Mouse (Mus musculus) G1E (cell line): Measurements from ENCODE around the gene Prep.

Experiments used
- CTCF ChIP-seq: IDR thresholded peaks from 2 replicates; pipeline ENCODE4 v1.5.1; 2012; ENCODE audit warnings: low read depth, low read length, inconsistent platforms, mixed read lengths
- GATA1 ChIP-seq: IDR thresholded peaks from 2 replicates; pipeline ENCODE4 v1.6.1; 2012; ENCODE audit warnings: borderline replicate concordance, low read length, inconsistent platforms, mixed read lengths

DNA sequence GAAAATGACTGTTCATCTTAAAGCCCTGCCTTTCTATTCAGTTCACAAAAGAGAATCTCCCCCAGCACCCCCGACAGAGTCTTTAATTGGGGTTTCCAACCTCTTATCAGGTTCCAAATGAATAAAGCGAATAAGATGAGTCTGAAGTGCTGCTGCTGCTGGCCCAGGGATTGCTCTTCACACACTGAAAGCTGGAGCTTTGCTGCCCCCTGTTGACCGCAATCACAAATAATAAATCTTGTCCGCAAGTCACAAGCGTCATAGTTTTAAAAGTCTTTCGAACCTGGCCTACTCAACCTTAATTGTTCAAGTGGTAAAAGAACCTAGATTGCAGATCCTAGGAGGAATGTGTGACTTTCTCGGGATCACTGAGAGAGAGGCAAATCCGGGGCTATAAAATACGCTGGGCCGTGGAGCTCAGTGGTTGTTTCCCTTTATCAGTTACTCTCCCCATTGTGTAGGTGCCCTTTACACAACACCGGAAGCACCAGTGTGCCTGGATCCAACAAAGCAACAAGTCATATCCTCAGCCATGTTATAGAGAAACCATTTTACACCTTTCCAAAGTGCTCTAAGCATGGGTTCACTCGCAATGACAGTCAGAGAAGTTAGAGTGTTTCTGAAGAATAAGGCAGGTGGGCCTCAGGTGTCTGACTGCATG is 21.6 kb upstream of the Prep start:
- no peak for TF ChIP-seq CTCF
- TF ChIP-seq GATA1 = no peak
